Comparison of ENCODE assay signal across 9 mouse cellular contexts in the genomic region with DNA sequence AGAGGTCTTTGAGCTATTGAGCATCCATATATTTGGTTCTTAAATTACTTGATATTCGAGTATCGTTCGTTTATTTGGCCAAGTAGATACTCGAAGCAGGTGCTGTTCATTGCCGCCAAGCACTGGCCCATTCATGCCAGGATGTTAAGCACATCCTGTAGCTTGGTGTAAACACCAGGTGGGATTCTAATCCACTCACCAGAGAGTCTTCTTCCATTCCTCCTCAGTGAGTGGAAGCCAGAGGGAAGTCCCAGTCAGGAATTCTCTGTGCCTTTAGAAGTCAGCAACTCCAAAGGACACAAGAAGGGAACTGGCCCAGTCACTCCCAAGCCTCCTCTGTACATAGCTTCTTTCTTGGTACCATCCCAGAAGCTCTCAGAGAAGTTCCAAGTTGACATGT. TPM values are rescaled to one million over a fixed set of nuclear protein-coding genes. Genes with fewer than 3 reads are reported as not detected.
DNase-seq lines count a peak whose midpoint lies in the region; ATAC-seq and TF ChIP-seq lines count a peak whose summit lies in the region.
"Had no signal": no experiment of that assay in that cellular context is flagged by ENCODE, and none has a peak within 500 bp of the region (broad histone marks: within the 10 kb centered on the region; RNA-seq: fewer than 3 reads in every experiment).

Cd28 (plus strand) TSS at position 234 of the 400 bp plus-strand sequence.

- no peak for ATAC-seq in lung, embryonic 14.5 days (ENCODE audit: insufficient read depth)
- no peak for ATAC-seq in heart, embryonic 15.5 days (replicated peaks; ENCODE audit: insufficient number of reproducible peaks, insufficient read depth, low FRiP score, low read depth)
- ATAC-seq in monocyte, adult 5-6 weeks (replicated peaks; ENCODE audit: insufficient number of reproducible peaks, low FRiP score, low TSS enrichment, poor library complexity, severe bottlenecking) = no peak

- intact Hi-C loops in gastrocnemius, postnatal 14 days (cut with DNase I; ENCODE audit: low total_unique reads) = no loop called here

- H3K4me1 ChIP-seq in lung, embryonic 14.5 days (ENCODE audit: insufficient read depth) = peaks cover 13% of the 10 kb centered on the region
- peaks cover 9% of the 10 kb centered on the region for H3K4me1 ChIP-seq in heart, embryonic 15.5 days (replicated peaks)

- WGBS in lung, embryonic 14.5 days = 71% methylated on average over 5 of the region's 5 CpGs
- WGBS in heart, embryonic 15.5 days = 80% methylated on average over 5 of the region's 5 CpGs

- H3K27ac ChIP-seq in lung, embryonic 14.5 days (ENCODE audit: low read depth) = peak within 1 kb of the TSS; percentile 72
- peak within 1 kb of the TSS; percentile 52 for H3K27ac ChIP-seq in heart, embryonic 15.5 days
- H3K27ac ChIP-seq: liver, embryonic 14.5 days had no signal

- peak; percentile 7 for DNase-seq in lung, embryonic 14.5 days
- no peak for DNase-seq in lung, postnatal 10 days
- DNase-seq in gastrocnemius, postnatal 14 days = peak; percentile 55
- DNase-seq in cerebellum, adult 9-10 months = no peak
- DNase-seq in testis, postnatal 10 days (ENCODE audit: low spot score) = no peak
- DNase-seq: right cerebral cortex, adult 18-20 months had no signal

- H3K4me2 ChIP-seq in lung, embryonic 14.5 days = 0 out of 2 replicates have a peak within 1 kb of the TSS, but pooled peaks have one; percentile 13
- H3K4me2 ChIP-seq in heart, embryonic 15.5 days = no peak within 1 kb of the TSS

- H3K4me3 ChIP-seq in lung, embryonic 14.5 days (ENCODE audit: low read depth, low read length) = no peak within 1 kb of the TSS
- H3K4me3 ChIP-seq in heart, embryonic 15.5 days = no peak within 1 kb of the TSS

- no peaks in the 10 kb centered on the region for H3K9me3 ChIP-seq in lung, embryonic 14.5 days (ENCODE audit: low read depth, low read length)
- no peaks in the 10 kb centered on the region for H3K9me3 ChIP-seq in heart, embryonic 15.5 days (replicated peaks)

- H3K36me3 ChIP-seq in lung, embryonic 14.5 days (ENCODE audit: insufficient read depth) = no peaks in the 10 kb centered on the region
- H3K36me3 ChIP-seq in heart, embryonic 15.5 days = no peaks in the 10 kb centered on the region

- no peaks in the 10 kb centered on the region for H3K27me3 ChIP-seq in lung, embryonic 14.5 days (ENCODE audit: insufficient read depth, low read length)
- H3K27me3 ChIP-seq in heart, embryonic 15.5 days = no peaks in the 10 kb centered on the region

- no peak within 1 kb of the TSS for H3K9ac ChIP-seq in lung, embryonic 14.5 days
- no peak within 1 kb of the TSS for H3K9ac ChIP-seq in heart, embryonic 15.5 days
- H3K9ac ChIP-seq: liver, embryonic 14.5 days had no signal

- no peak for TF ChIP-seq CTCF in lung, embryonic 14.5 days (IDR thresholded peaks at IDR 0.05; ENCODE audit: low read depth)

RNA-seq across cellular contexts. Expression of gene Cd28, which starts in this region (rescaled TPM):
- polyA plus RNA-seq in lung, embryonic 14.5 days (2014; fragmentation: Nextera tagmentation; extraction: Ambion mirVana) = 0.16 TPM in 1 of 2 replicates, not detected in the other
- 1 to 10 TPM; 2.7 to 8.5 TPM for total RNA-seq in gastrocnemius, postnatal 14 days (2021)
- 0.33 and 1.1 TPM in 2 replicates for polyA plus RNA-seq in heart, embryonic 15.5 days (2015; fragmentation: Nextera tagmentation; extraction: Ambion mirVana)
- 19.8 to 27.1 TPM (median 26.7 TPM) in 3 replicates for total RNA-seq in monocyte, adult 5-6 weeks (2017)

Comparison
In these comparisons a context has a peak if more than half of its experiments do, and no peak if none do; other contexts are left out.
1. Peak in DNase-seq, H3K27ac ChIP-seq and H3K4me2 ChIP-seq in lung, embryonic 14.5 days; RNA of the gene not detected or under 1 TPM.